Mouse (Mus musculus) E14TG2a.4 (cell line): Measurements from ENCODE around the gene Mvd.

ENCODE experiments used
- CTCF ChIP-seq: conservative IDR thresholded peaks from 2 replicates; pipeline ENCODE4 v1.5.1; 2014; ENCODE audit warnings: low read length
- NANOG ChIP-seq: IDR thresholded peaks from 2 replicates; pipeline ENCODE4 v1.6.1; 2014; ENCODE audit warnings: borderline replicate concordance, low read length, mixed read lengths
- POU5F1 ChIP-seq: IDR thresholded peaks from 2 replicates; pipeline ENCODE4 v1.6.1; 2014; ENCODE audit warnings: low read length, borderline replicate concordance

DNA sequence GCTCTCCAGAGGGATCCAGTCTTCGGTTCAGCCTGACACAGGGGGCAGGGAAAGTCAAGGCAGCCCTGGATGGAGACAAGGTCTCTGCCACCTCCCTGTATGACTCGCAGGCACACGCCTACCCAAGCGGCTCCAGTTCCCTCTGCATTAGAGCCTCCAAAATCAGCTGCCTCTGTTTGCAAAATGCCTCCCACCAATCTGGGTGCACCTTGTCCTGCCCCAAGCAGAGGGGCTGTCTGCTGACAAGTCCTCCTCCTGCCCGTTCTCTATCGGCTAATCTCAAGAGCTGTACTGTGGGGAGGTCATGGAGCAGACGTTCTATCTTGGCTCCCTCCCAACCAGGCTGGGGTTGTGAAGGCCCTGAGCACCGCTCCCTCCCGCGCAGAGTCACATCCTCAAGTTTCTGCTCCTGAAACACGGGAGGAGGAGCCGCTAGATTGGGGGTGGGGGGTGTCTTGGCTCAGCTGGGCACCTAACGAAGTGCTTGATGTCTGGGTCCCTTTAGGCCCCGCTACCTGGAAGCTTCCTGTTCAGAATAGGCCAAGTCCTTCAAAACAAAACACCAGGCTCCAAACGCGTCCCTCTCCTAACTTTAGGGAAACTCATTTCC, 31.8 kb upstream of the Mvd start:
- TF ChIP-seq CTCF (no peak), POU5F1 (no peak), NANOG (no peak)
